Mouse (Mus musculus): Measurements from ENCODE around the gene Csrnp1. TPM values are rescaled to one million over a fixed set of nuclear protein-coding genes. Genes with fewer than 3 reads are reported as not detected.
A peak's percentile ranks its signal among the peaks of the same experiment; 100 is the strongest.

Gene Csrnp1
- polyA plus RNA-seq, 1 experiment: 50.5 TPM

DNA sequence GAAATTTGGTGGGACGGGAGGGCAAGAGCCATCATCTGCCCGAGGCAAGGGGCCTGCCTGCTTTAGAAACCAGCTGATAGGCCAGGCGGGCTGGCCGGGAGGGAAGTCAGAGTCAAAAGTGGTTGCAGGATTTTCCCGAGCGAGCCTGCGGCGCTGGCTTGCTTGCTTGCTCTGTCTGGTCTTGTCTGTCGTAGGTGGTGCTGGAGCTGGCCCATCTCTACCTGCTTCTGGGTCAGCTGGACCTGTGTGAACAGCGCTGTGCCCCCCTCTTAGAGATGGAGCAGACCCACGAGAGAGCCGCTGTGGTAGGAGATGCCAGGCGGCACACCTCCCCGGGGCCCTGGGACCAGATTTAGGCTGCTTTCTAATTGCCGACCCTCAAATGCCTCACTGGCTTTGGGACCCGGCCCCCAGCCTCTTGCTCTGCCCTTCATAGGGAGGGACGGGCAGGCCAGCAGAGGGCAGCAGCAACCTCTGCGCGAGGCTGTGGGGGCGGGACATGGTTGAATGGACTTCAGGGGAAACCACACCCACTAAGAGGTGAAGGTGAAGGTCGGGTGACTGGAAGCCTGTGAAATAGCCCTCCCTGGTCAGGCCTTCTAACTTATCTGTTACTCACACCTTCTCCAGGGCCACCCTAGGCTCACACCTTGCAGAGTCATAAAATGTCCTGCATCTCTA is 21.3 kb downstream of the Csrnp1 start:
- 31% methylated on average over 21 of the region's 21 CpGs for WGBS
- TF ChIP-seq CTCF (IDR thresholded peaks at IDR 0.05; ENCODE audit: extremely low read depth, insufficient read depth, insufficient read length, insufficient replicate concordance): peak; percentile 95
- no peak for TF ChIP-seq POLR2A (IDR thresholded peaks at IDR 0.05; ENCODE audit: low read depth, low read length)

DNA sequence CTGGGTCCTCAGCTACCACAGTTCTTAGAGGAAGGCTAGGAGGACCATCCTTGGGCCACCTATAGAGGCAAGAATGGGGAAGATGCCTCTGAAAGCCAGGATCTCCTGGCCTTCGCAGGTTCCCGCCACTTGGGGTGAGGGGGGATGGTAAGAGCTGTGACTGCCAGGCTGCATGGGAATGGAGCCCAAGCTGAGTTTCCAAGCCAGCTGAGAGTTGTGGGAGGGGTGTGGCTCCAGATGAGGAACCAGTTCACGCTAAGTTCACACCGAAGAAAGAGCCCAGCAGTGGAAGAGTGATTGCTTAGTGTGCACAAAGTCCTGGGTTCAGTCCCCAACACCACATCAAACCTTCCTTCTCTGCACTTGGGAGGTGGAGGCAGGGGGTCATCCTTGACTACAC is 22.2 kb downstream of the Csrnp1 start:
- H3K27ac ChIP-seq (ENCODE audit: insufficient read depth, low read length): no peak overlapping the region
- H3K4me1 ChIP-seq (ENCODE audit: control insufficient read depth, insufficient read depth, insufficient read length): peaks cover 2% of the 10 kb centered on the region; the same call in 1 of the 2 replicates
- WGBS: 51% methylated on average over 4 of the region's 4 CpGs
- no peak for DNase-seq (ENCODE audit: low read depth in 1 of 2, low spot score in 2 of 2)
- H3K4me3 ChIP-seq (ENCODE audit: extremely low read depth, insufficient read depth, insufficient read length): no peak overlapping the region
- no peaks in the 10 kb centered on the region for H3K36me3 ChIP-seq (ENCODE audit: control insufficient read depth, insufficient read depth, low read length)
- TF ChIP-seq CTCF (IDR thresholded peaks at IDR 0.05; ENCODE audit: extremely low read depth, insufficient read depth, insufficient read length, insufficient replicate concordance) (no peak), POLR2A (IDR thresholded peaks at IDR 0.05; ENCODE audit: low read depth, low read length) (no peak)
- no peaks in the 10 kb centered on the region for H3K27me3 ChIP-seq (ENCODE audit: control insufficient read depth, insufficient read depth, low read length)

More for the DNA sequence above, 21.3 kb downstream of the Csrnp1 start:
- Histone ChIP-seq H3K27me3 (ENCODE audit: control insufficient read depth, insufficient read depth, low read length) (no peaks in the 10 kb centered on the region), H3K27ac (ENCODE audit: insufficient read depth, low read length) (no peak overlapping the region), H3K4me3 (ENCODE audit: extremely low read depth, insufficient read depth, insufficient read length) (no peak overlapping the region), H3K36me3 (ENCODE audit: control insufficient read depth, insufficient read depth, low read length) (no peaks in the 10 kb centered on the region), H3K4me1 (ENCODE audit: control insufficient read depth, insufficient read depth, insufficient read length) (peaks cover 2% of the 10 kb centered on the region; the same call in 1 of the 2 replicates)
- peak; percentile 67 to 79 for DNase-seq (ENCODE audit: low read depth in 1 of 2, low spot score in 2 of 2)

DNA sequence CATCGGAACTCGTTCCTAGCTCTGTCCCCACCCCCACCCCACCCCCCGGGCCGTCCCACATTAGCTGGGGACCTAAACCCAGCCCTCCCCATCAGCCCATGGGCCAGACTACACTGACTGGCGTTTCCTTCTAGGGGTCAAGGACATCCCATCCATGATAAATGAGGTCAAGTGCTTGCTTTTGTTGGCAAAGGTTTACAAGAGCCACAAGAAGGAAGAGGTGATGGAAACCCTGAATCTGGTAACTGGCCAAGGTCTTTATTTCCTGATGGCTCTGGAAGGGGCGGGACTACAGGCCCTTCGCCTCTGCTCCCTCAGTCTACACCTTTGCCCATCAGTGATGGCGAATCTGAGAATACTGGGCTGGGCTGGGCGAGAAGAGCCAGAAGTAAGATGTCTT is 25.6 kb downstream of the Csrnp1 start:
- Histone ChIP-seq H3K27me3 (ENCODE audit: control insufficient read depth, insufficient read depth, low read length) (no peaks in the 10 kb centered on the region), H3K4me3 (ENCODE audit: extremely low read depth, insufficient read depth, insufficient read length) (no peak overlapping the region), H3K36me3 (ENCODE audit: control insufficient read depth, insufficient read depth, low read length) (no peaks in the 10 kb centered on the region), H3K4me1 (ENCODE audit: control insufficient read depth, insufficient read depth, insufficient read length) (peaks cover 2% of the 10 kb centered on the region; the same call in 1 of the 2 replicates), H3K27ac (ENCODE audit: insufficient read depth, low read length) (no peak overlapping the region)
- TF ChIP-seq CTCF (IDR thresholded peaks at IDR 0.05; ENCODE audit: extremely low read depth, insufficient read depth, insufficient read length, insufficient replicate concordance) (no peak), POLR2A (IDR thresholded peaks at IDR 0.05; ENCODE audit: low read depth, low read length) (no peak)
- 78% methylated on average over 9 of the region's 9 CpGs for WGBS
- DNase-seq (ENCODE audit: low read depth in 1 of 2, low spot score in 2 of 2): no peak

DNA sequence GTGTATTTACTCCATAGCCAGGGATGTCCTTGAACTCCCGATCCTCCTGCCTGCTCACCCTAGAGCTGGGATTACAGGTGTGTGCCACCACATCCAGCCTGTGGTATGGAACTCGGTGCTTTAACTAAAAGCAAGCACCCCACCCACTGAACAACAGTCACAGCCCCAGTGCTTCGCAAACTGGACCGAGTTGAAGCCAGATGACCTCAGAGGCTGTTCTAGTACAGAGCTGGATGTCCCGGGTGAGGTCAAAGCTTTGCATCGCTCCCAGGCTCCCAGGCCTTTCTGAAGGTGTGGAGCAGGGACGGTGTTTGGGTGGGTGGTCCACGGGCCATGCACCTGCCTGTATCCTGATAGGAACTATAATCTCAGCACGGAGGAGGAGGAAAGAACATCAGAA is 33.1 kb downstream of the Csrnp1 start:
- Histone ChIP-seq H3K4me3 (ENCODE audit: extremely low read depth, insufficient read depth, insufficient read length) (no peak overlapping the region), H3K36me3 (ENCODE audit: control insufficient read depth, insufficient read depth, low read length) (no peaks in the 10 kb centered on the region), H3K27me3 (ENCODE audit: control insufficient read depth, insufficient read depth, low read length) (no peaks in the 10 kb centered on the region), H3K27ac (ENCODE audit: insufficient read depth, low read length) (no peak overlapping the region), H3K4me1 (ENCODE audit: control insufficient read depth, insufficient read depth, insufficient read length) (no peaks in the 10 kb centered on the region)
- TF ChIP-seq CTCF (IDR thresholded peaks at IDR 0.05; ENCODE audit: extremely low read depth, insufficient read depth, insufficient read length, insufficient replicate concordance): no peak
- TF ChIP-seq POLR2A (IDR thresholded peaks at IDR 0.05; ENCODE audit: low read depth, low read length): no peak
- no peak for DNase-seq (ENCODE audit: low read depth in 1 of 2, low spot score in 2 of 2)
- 89% methylated on average over 9 of the region's 9 CpGs for WGBS

DNA sequence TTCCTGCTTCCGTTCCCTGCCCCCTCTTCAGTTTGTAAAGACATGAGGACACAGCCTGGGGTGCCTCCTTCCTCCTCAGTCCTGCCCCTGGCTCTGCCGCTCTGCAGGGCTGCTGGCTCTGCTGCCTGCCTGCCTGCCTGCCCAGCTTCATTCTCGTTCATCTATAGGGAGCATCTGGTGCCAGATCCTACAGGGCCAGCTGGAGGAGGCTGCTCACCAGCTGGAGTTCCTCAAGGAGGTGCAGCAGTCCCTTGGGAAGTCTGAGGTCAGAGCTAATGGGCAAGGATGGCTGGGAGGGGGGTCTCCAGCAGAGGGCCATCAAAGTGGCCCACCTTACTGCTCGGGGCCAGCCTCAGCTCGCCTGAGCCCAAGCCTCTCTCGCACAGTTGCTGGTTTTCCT is 34.0 kb downstream of the Csrnp1 start:
- no peak for TF ChIP-seq POLR2A (IDR thresholded peaks at IDR 0.05; ENCODE audit: low read depth, low read length)
- TF ChIP-seq CTCF (IDR thresholded peaks at IDR 0.05; ENCODE audit: extremely low read depth, insufficient read depth, insufficient read length, insufficient replicate concordance): no peak
- WGBS: 81% methylated on average over 6 of the region's 6 CpGs
- Histone ChIP-seq H3K4me3 (ENCODE audit: extremely low read depth, insufficient read depth, insufficient read length) (no peak overlapping the region), H3K27ac (ENCODE audit: insufficient read depth, low read length) (no peak overlapping the region), H3K27me3 (ENCODE audit: control insufficient read depth, insufficient read depth, low read length) (no peaks in the 10 kb centered on the region), H3K4me1 (ENCODE audit: control insufficient read depth, insufficient read depth, insufficient read length) (no peaks in the 10 kb centered on the region), H3K36me3 (ENCODE audit: control insufficient read depth, insufficient read depth, low read length) (no peaks in the 10 kb centered on the region)
- no peak for DNase-seq (ENCODE audit: low read depth in 1 of 2, low spot score in 2 of 2)

DNA sequence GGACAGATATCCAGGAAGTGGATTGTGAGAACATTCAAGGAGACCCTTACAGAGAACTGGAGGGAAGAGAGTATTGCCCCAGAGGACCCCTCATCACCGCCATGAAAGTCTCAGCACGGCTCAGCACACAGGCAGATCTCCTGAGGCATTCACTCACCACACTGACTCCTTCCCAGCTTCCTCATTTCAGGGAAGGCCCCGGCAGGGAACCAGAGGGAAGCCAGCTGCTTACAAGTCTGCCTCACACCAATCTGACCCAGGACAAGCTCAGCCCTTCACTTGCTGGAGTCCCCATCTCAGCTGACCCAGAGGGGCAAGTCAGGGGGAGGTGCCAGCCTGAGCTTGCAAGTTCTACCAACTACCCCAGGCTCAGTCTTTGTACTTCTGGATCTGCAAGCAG is 35.7 kb downstream of the Csrnp1 start:
- 17% methylated on average over 3 of the region's 3 CpGs for WGBS
- Histone ChIP-seq H3K27me3 (ENCODE audit: control insufficient read depth, insufficient read depth, low read length) (no peaks in the 10 kb centered on the region), H3K4me3 (ENCODE audit: extremely low read depth, insufficient read depth, insufficient read length) (no peak overlapping the region), H3K4me1 (ENCODE audit: control insufficient read depth, insufficient read depth, insufficient read length) (no peaks in the 10 kb centered on the region), H3K36me3 (ENCODE audit: control insufficient read depth, insufficient read depth, low read length) (no peaks in the 10 kb centered on the region), H3K27ac (ENCODE audit: insufficient read depth, low read length) (no peak overlapping the region)
- no peak for TF ChIP-seq CTCF (IDR thresholded peaks at IDR 0.05; ENCODE audit: extremely low read depth, insufficient read depth, insufficient read length, insufficient replicate concordance)
- TF ChIP-seq POLR2A (IDR thresholded peaks at IDR 0.05; ENCODE audit: low read depth, low read length): no peak
- no peak for DNase-seq (ENCODE audit: low read depth in 1 of 2, low spot score in 2 of 2)

DNA sequence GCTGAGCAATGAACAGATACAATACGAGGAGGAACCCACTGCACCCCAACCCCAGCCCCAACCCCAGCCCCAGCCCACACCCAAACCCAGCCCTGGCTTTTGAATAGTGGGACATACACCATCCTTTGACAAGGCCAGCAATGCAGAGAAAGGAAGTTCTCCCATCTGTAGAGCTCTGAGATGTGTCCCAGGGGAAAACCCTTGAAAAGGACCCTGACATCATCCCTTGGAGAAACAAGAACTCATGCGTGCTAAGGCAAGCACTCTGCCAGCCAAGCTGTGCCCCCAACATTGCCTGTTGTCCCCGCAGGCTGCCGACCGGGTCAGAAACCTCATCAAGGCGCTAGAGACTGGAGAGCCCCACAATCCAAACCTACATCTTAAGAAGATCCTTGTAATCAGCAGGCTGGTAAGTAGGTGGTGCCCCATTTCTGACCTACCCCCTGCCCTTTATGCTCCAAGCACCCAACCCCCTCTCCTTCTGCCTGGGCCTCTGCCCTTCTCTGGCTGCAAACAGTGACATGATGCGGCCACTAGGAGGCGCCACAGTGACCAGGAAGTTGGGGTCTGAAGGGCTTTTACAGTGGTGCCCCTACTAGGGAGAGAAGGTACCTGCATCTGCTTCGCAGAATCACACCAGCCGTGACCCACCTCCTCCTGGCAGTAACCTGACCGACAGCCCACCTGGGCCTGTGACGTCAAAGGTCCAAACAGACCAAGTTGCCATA is 39.1 kb downstream of the Csrnp1 start:
- 71% methylated on average over 12 of the region's 12 CpGs for WGBS

More for the DNA sequence above, 39.1 kb downstream of the Csrnp1 start:
- Histone ChIP-seq H3K4me1 (ENCODE audit: control insufficient read depth, insufficient read depth, insufficient read length) (no peaks in the 10 kb centered on the region), H3K27me3 (ENCODE audit: control insufficient read depth, insufficient read depth, low read length) (no peaks in the 10 kb centered on the region), H3K36me3 (ENCODE audit: control insufficient read depth, insufficient read depth, low read length) (no peaks in the 10 kb centered on the region), H3K4me3 (ENCODE audit: extremely low read depth, insufficient read depth, insufficient read length) (no peak overlapping the region), H3K27ac (ENCODE audit: insufficient read depth, low read length) (no peak overlapping the region)
- peak in 1 of 2 experiments; percentile 30 for DNase-seq (ENCODE audit: low read depth in 1 of 2, low spot score in 2 of 2)
- TF ChIP-seq POLR2A (IDR thresholded peaks at IDR 0.05; ENCODE audit: low read depth, low read length) (no peak), CTCF (IDR thresholded peaks at IDR 0.05; ENCODE audit: extremely low read depth, insufficient read depth, insufficient read length, insufficient replicate concordance) (peak; percentile 66; the same call in 1 of the 2 replicates)
